Mouse (Mus musculus) CD4-positive naive resting alpha-beta T cell, adult 76 days (primary cell): ENCODE data around the gene Pdf. TPM values are rescaled to one million over a fixed set of nuclear protein-coding genes. Genes with fewer than 3 reads are reported as not detected.

Experiments used
- total RNA-seq: library from RNA; stranded (reverse); gene quantifications from one replicate; pipeline ENCODE4 v1.2.4, GENCODE M21; 2023

The Pdf gene
- total RNA-seq, result 7.7 TPM

DNA sequence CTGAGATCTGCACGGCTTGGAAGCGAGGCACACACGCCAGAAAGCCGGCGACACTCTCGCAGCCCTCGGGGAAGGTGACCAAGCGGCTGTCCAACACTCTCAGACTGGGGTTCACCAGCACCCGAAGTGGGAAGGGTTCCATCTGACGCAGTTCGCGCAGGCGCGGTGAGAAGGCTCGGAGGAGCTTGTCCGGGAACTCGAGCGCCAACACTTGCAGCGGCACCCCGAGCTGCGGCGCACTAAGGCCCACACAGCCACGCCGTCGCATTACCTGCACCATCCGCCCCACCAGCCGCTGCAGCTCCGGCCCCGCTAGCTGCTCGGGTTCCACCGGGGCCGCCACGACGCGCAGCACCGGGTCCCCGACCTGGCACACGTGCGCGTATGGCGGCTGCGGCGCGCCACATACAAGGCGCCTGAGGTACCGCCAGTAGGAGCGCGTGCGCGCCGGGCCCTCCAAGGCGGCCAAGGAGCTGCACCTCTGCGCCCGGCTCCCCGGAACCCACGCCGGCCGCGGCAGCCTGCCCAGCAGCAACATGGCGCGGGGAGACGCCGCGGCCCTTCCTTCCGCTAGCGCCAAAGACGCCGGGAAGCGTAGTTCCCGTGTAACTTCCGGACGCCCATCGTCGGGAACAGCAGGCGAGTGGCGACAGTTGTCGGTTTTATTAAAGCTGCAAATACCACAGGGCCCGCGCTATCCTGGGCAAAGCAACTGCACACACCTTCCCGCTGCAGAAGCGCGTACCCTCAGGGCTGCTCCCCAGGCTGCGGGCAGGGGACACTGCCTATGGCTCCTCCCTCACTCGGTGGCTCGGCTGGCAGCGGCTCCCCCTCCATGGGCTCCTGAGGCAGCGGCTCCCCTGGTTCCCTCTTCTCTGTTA lies at the start of gene Pdf:
TSS of gene Pdf (minus strand) at position 554 of the 881 bp plus-strand sequence.

GRCm38 (mm10) chr8:107096366-107097036 lies 48.1 kb upstream of the Pdf start, which contains the start of gene Terf2:
Terf2 (minus strand) TSS chr8:107096547.

DNA sequence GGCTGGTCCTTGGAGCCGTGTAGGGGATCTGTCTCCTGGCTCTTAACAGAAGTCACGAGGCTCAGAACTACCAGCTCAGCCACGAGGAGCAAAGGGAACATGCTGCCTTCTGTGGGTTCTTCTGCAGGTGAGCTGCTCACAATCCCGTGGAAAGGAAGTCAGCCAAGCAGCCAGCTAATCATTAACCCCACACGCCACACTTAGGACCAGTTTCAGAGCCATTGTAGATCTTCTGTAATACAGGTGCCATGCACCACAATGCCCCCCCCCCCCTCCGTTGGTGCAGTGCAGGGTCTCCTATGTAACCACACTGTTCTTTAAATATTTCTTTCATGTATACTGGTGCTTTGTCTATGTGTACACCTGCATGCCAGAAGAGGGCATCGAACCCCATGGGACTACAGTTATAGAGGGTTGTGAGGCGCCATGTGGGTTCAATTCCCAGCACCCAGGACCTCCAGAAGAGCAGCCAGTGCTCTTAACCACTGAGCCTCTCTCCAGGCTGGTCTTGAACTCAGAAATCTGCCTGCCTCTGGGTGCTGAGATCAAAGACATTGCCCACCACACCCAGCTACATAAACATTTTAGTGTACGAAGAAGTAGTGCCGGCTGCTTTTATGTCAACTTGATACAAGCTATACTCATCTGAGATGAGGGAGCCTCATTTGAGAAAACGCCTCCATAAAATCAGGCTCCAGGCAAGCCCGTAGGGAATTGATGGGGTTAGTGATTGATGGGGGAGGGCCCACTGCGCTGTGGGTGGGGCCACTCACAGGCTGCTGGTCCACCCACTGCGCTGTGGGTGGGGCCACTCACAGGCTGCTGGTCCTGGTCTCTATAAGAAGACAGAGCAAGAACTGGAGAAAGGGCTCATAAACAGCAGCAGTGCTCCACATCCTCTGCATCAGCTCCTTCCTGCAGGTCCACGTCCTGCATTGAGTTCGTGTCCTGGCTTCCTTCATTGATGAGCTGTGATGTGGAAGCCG lies 17.4 kb upstream of the Pdf start, which contains the start of gene Tmed6:
TSS of gene Tmed6 (minus strand) at position 134 of the 986 bp plus-strand sequence.

DNA sequence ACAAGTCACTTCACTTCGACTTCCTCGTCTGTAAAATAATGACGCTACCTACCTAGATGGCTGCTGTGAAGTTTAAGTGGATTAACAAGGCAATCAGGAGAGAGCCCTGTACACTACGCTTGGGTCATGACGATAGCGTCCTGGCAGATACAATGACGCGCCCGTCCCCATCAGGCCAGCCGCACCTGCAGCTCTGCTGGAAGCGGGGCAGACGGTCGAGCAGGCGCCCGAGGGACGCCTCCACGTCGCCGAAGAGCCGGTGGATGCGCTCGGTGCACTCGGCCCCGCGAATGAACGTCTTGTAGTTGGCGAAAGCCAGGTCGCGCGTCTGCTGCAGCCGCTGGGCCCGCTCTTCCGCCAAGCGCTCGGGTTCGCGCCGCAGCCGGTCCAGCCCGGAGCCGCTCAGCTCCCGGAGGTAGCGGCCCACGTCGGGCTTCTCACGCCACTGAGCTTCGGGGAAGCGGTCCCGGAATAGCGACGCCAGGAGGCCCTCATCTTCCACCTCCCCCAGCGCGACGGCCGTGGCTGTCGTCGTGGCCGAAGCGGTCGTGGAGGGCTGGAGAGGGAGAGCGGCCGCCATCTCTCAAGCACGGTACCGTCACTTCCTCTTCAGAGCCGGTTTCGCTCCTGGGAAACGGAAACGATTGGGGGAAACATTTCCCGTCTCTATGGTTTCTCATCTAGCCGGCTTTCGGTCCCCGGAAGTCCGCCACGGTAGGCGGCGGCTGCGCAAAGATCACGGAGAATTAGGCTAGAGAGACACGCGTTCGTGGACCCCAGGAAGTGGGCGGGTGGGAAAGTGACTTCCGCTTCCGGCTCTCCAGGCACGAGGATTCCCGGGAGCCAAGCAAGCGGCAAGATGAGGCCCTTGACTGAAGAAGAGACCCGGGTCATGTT lies 7.9 kb upstream of the Pdf start, which contains the start of the genes Cog8 and Nip7:
TSS of gene Cog8 (minus strand) at position 614 of the 897 bp plus-strand sequence.
TSS of gene Nip7 (plus strand) at position 802 of the 897 bp plus-strand sequence.

DNA sequence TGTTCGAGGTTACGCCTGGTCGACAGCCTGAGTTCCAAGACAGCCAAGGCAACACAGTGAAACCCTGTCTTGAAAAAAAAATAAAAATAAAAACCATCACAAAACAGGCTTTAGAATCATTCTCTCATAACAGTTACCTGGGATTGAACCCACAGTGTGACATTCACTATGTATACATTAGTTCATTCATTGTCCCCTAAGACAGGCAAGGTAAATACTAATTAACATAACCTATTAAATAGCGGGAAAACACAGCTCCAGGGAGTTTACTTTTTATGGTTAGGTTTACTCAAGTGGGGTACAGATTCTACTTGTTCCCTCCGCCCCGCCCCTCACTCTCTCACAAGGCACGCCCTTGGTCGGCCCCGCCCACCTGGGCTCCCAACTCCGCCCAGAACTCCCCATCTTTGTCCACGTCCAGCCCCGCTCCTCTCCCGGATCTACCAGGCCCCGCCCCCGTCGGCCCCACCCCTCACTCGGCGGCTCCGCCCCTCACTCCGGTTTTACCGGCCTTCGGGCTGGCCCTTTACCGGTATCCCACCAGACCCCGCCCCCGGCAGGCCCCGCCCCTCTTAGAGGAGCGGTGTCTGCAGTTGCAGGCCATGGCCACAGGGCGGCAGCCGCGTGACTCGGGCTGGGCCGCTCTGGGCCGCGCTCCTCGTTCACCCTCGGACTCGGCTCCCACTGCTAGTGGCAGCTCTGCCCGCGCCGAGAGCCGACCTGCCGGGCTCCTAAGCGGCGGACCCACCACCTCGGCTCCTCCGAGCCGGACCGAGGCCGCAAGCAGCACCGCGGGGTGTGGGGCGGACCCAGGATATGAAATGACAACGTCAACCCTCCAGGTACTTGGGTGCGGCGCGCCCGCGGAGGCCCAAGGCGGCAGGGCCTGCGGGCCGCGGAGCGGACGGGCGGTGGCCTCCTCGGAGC lies 17.5 kb downstream of the Pdf start, which contains the start of gene Vps4a:
TSS of gene Vps4a (plus strand) at position 573 of the 927 bp plus-strand sequence.

Other genes starting within 250 kb of the Pdf start
- gene Has3, start 178.4 kb downstream of the Pdf start, total RNA-seq, result 0.44 TPM
- 47.0 TPM for gene Utp4, start 155.0 kb downstream of the Pdf start, total RNA-seq
- 7.9 TPM for gene Sntb2, start 112.9 kb downstream of the Pdf start, total RNA-seq
- gene Vps4a, start 17.4 kb downstream of the Pdf start, total RNA-seq, result 39.3 TPM
- gene Cog8, start 8.1 kb upstream of the Pdf start, total RNA-seq, result 41.2 TPM
- gene Nip7, start 8.3 kb upstream of the Pdf start, total RNA-seq, result 52.7 TPM
- not detected for gene Tmed6, start 17.0 kb upstream of the Pdf start, total RNA-seq
- 64.7 TPM for gene Terf2, start 47.9 kb upstream of the Pdf start, total RNA-seq
- gene Cyb5b, start 102.0 kb upstream of the Pdf start, total RNA-seq, result 27.0 TPM
- 57.5 TPM for gene Nfat5, start 244.9 kb upstream of the Pdf start, total RNA-seq